Mouse (Mus musculus) small intestine, adult 2 months (tissue): ENCODE measurements at regions not wholly inside any gene's neighbourhood (a gene's known extent, or its start where the extent isn't known, plus 50 kb on each side); places are given as distances from the start of the nearest gene placed in this dataset.

Experiments
- CTCF ChIP-seq: fragments of 200-500 bp; IDR thresholded peaks from 2 replicates; pipeline ENCODE4 v1.5.1; 2012; ENCODE audit warnings: low read depth, mild to moderate bottlenecking, control low read depth, inconsistent platforms, low read length, moderate library complexity, mixed read lengths; ENCODE audit not compliant: insufficient replicate concordance, insufficient read length; ENCODE audit errors: extremely low read depth
- POLR2A ChIP-seq: fragments of 200-500 bp; IDR thresholded peaks from 2 replicates; pipeline ENCODE4 v1.6.1; 2012; ENCODE audit warnings: low read depth, mild to moderate bottlenecking, control low read depth, inconsistent platforms, low read length, moderate library complexity

DNA sequence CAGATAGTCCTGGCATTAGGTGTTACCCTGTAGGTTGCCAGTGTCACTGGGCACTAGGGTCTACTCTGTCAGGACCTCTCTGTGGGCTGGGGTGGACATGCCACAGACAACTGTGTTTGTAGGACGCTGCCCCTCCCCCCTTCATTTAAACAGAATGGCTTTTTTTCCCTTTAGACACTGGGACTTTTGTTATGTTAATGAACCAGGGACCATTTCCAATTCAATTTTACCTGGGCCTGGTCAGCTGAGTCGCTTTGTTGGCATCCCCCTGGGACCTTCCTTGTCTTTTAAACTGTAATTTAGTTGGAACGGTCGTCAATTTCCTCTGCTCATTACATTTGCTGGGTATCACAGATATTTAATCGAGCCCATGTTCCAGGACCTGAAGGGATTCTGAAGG lies 210.6 kb downstream of the Tex29 start:
- no peak for TF ChIP-seq CTCF
- no peak for TF ChIP-seq POLR2A
